Mouse (Mus musculus) neural tube, embryonic 11.5 days (tissue): ENCODE data around the gene Ssc4d. TPM values are rescaled to one million over a fixed set of nuclear protein-coding genes. Genes with fewer than 3 reads are reported as not detected.

Experiments
- ATAC-seq: fragments of 200-750 bp; cut with Nextera tagmentation; 2 replicates; pipeline ENCODE4 v1.8.0; 2017; ENCODE audit warnings: moderate number of reproducible peaks, mild to moderate bottlenecking, moderate TSS enrichment, moderate library complexity; ENCODE audit not compliant: insufficient read depth, low FRiP score, low TSS enrichment
- DNase-seq: peaks from one replicate; pipeline ENCODE4 v3.0.0-alpha.2; 2015; ENCODE audit warnings: low spot score
- H3K27ac ChIP-seq: fragments of 300-500 bp; sonication (generic); 2 replicates; pipeline ENCODE4 v1.5.1; 2014; ENCODE audit warnings: low read depth, mild to moderate bottlenecking, low read length
- H3K27me3 ChIP-seq: fragments of 300-500 bp; sonication (generic); 2 replicates; pipeline ENCODE4 v1.6.1; 2014; ENCODE audit warnings: mild to moderate bottlenecking, low read length, mixed read lengths; ENCODE audit not compliant: control insufficient read depth, insufficient read depth
- H3K36me3 ChIP-seq: fragments of 300-500 bp; sonication (generic); 2 replicates; pipeline ENCODE4 v1.6.1; 2014; ENCODE audit warnings: mild to moderate bottlenecking, low read length, moderate library complexity, mixed read lengths; ENCODE audit not compliant: control insufficient read depth, insufficient read depth
- H3K4me1 ChIP-seq: fragments of 300-500 bp; sonication (generic); 2 replicates; pipeline ENCODE4 v1.6.1; 2014; ENCODE audit warnings: low read length, mixed read lengths; ENCODE audit not compliant: control insufficient read depth, insufficient read depth
- H3K4me2 ChIP-seq: fragments of 300-500 bp; sonication (generic); 2 replicates; pipeline ENCODE4 v1.6.1; 2014; ENCODE audit warnings: low read depth, mild to moderate bottlenecking, moderate library complexity
- H3K4me3 ChIP-seq: fragments of 300-500 bp; sonication (generic); 2 replicates; pipeline ENCODE4 v1.5.1; 2014; ENCODE audit warnings: low read depth, low read length
- H3K9ac ChIP-seq: fragments of 300-500 bp; sonication (generic); 2 replicates; pipeline ENCODE4 v1.6.1; 2014; ENCODE audit warnings: mild to moderate bottlenecking, low read length
- H3K9me3 ChIP-seq: fragments of 300-500 bp; sonication (generic); 2 replicates; pipeline ENCODE4 v1.6.1; 2016; ENCODE audit warnings: low read length; ENCODE audit not compliant: control insufficient read depth
- WGBS: fragments of 180-500 bp; shearing (Covaris S2); extraction: QIAGEN DNeasy Blood & Tissue Kit; methylation state at CpG from one replicate; pipeline ENCODE4 v1.1.7; 2014; 5-methylcytosine and 5-hydroxymethylcytosine counted together
- polyA plus RNA-seq: library from polyadenylated mRNA; unstranded; fragments of >200 nt; fragmentation: Nextera tagmentation; extraction: Ambion mirVana; gene quantifications from 2 replicates; pipeline ENCODE4 v1.2.1, GENCODE M21; 2014

The Ssc4d gene
- polyA plus RNA-seq, 1 experiment from 2014 or later, result 1.8 TPM

GRCm38 (mm10) chr5:136002751-136003151 is 28.4 kb upstream of the Ssc4d start:
- Histone ChIP-seq H3K4me3 (no peak overlapping the region), H3K27ac (no peak overlapping the region), H3K9me3 (no peaks in the 10 kb centered on the region), H3K4me2 (no peak overlapping the region), H3K4me1 (no peaks in the 10 kb centered on the region), H3K27me3 (no peaks in the 10 kb centered on the region), H3K36me3 (no peaks in the 10 kb centered on the region; the same call in 1 of the 2 replicates), H3K9ac (no peak overlapping the region)
- ATAC-seq, result no peak
- no peak for DNase-seq
- WGBS, result 30% methylated on average over 3 of the region's 3 CpGs

- DNase-seq (no peak), ATAC-seq (no peak)
- Histone ChIP-seq H3K36me3 (no peaks in the 10 kb centered on the region; the same call in 1 of the 2 replicates), H3K4me1 (no peaks in the 10 kb centered on the region), H3K9ac (no peak overlapping the region), H3K9me3 (no peaks in the 10 kb centered on the region), H3K27me3 (no peaks in the 10 kb centered on the region), H3K4me2 (no peak overlapping the region), H3K27ac (no peak overlapping the region), H3K4me3 (no peak overlapping the region)
- WGBS, result 87% methylated on average over 2 of the region's 2 CpGs
These were observed 28.0 kb upstream of the Ssc4d start for GRCm38 (mm10) chr5:136002325-136002724.

- no peaks in the 10 kb centered on the region; the same call in 1 of the 2 replicates for H3K36me3 ChIP-seq
- H3K27ac ChIP-seq, result no peak overlapping the region
- no peaks in the 10 kb centered on the region for H3K4me1 ChIP-seq
- H3K27me3 ChIP-seq, result no peaks in the 10 kb centered on the region
- ATAC-seq (no peak), DNase-seq (no peak)
- no peak overlapping the region for H3K4me3 ChIP-seq
- WGBS, result 94% methylated on average over 6 of the region's 6 CpGs
- H3K4me2 ChIP-seq, result no peak overlapping the region
- no peak overlapping the region for H3K9ac ChIP-seq
- no peaks in the 10 kb centered on the region for H3K9me3 ChIP-seq
These were observed 26.9 kb upstream of the Ssc4d start for GRCm38 (mm10) chr5:136001222-136001621.

- H3K4me1 ChIP-seq, result peaks cover 8% of the 10 kb centered on the region
- H3K4me2 ChIP-seq, result peak overlapping the region; percentile 81; the same call in 1 of the 2 replicates
- no peak for ATAC-seq
- H3K36me3 ChIP-seq, result no peaks in the 10 kb centered on the region; the same call in 1 of the 2 replicates
- no peaks in the 10 kb centered on the region for H3K9me3 ChIP-seq
- no peak overlapping the region for H3K27ac ChIP-seq
- H3K4me3 ChIP-seq, result no peak overlapping the region
- H3K27me3 ChIP-seq, result no peaks in the 10 kb centered on the region
- DNase-seq, result no peak
- WGBS, result 94% methylated on average over 8 of the region's 8 CpGs
- H3K9ac ChIP-seq, result no peak overlapping the region
These were observed 21.8 kb upstream of the Ssc4d start for GRCm38 (mm10) chr5:135996162-135996561.

- H3K4me3 ChIP-seq, result peak within 1 kb of the TSS; percentile 82
- H3K27ac ChIP-seq, result peak within 1 kb of the TSS; percentile 58
- peaks cover 8% of the 10 kb centered on the region for H3K4me1 ChIP-seq
- no peaks in the 10 kb centered on the region for H3K27me3 ChIP-seq
- 1% methylated on average over 43 of the region's 47 CpGs for WGBS
- ATAC-seq (peak; percentile 87), DNase-seq (peak; percentile 90)
- H3K36me3 ChIP-seq, result no peaks in the 10 kb centered on the region; the same call in 1 of the 2 replicates
- no peaks in the 10 kb centered on the region for H3K9me3 ChIP-seq
- H3K9ac ChIP-seq, result peak within 1 kb of the TSS; percentile 77
- peak within 1 kb of the TSS; percentile 81 for H3K4me2 ChIP-seq
These were observed 20.7 kb upstream of the Ssc4d start, which contains the start of gene Dtx2 for GRCm38 (mm10) chr5:135994725-135995687. Dtx2 (plus strand) TSS chr5:135994800.

- 69% methylated on average over 8 of the region's 8 CpGs for WGBS
- no peak overlapping the region; the same call in 1 of the 2 replicates for H3K9ac ChIP-seq
- H3K36me3 ChIP-seq, result no peaks in the 10 kb centered on the region; the same call in 1 of the 2 replicates
- H3K4me2 ChIP-seq, result no peak overlapping the region; the same call in 1 of the 2 replicates
- no peak for DNase-seq
- no peaks in the 10 kb centered on the region for H3K27me3 ChIP-seq
- 0 out of 2 replicates have a peak, but pooled peaks have one; percentile 4 for ATAC-seq
- H3K4me3 ChIP-seq, result peak overlapping the region; percentile 82
- H3K4me1 ChIP-seq, result peaks cover 8% of the 10 kb centered on the region
- H3K27ac ChIP-seq, result no peak overlapping the region
- H3K9me3 ChIP-seq, result no peaks in the 10 kb centered on the region
These were observed 20.0 kb upstream of the Ssc4d start for GRCm38 (mm10) chr5:135994335-135994724.

GRCm38 (mm10) chr5:135993381-135993965 is 19.1 kb upstream of the Ssc4d start:
- DNase-seq, result no peak
- H3K4me3 ChIP-seq, result no peak overlapping the region
- H3K27ac ChIP-seq, result no peak overlapping the region
- H3K4me1 ChIP-seq, result peaks cover 8% of the 10 kb centered on the region
- no peaks in the 10 kb centered on the region for H3K9me3 ChIP-seq
- no peaks in the 10 kb centered on the region for H3K27me3 ChIP-seq
- WGBS, result 64% methylated on average over 5 of the region's 5 CpGs
- no peak overlapping the region for H3K9ac ChIP-seq
- no peak for ATAC-seq
- no peak overlapping the region for H3K4me2 ChIP-seq
- H3K36me3 ChIP-seq, result no peaks in the 10 kb centered on the region

- Histone ChIP-seq H3K36me3 (no peaks in the 10 kb centered on the region), H3K27ac (no peak overlapping the region), H3K4me2 (no peak overlapping the region), H3K9me3 (no peaks in the 10 kb centered on the region), H3K9ac (no peak overlapping the region), H3K4me1 (peaks cover 3% of the 10 kb centered on the region), H3K27me3 (no peaks in the 10 kb centered on the region), H3K4me3 (no peak overlapping the region)
- no peak for ATAC-seq
- 74% methylated on average over 5 of the region's 5 CpGs for WGBS
- DNase-seq, result no peak
These were observed 16.3 kb upstream of the Ssc4d start for GRCm38 (mm10) chr5:135990601-135991000.
